Mouse (Mus musculus): ENCODE results near the gene Bcl2l2. TPM values are rescaled to one million over a fixed set of nuclear protein-coding genes. Genes with fewer than 3 reads are reported as not detected.

Gene Bcl2l2
- polyA plus RNA-seq, 1 experiment = 18.1 TPM

DNA sequence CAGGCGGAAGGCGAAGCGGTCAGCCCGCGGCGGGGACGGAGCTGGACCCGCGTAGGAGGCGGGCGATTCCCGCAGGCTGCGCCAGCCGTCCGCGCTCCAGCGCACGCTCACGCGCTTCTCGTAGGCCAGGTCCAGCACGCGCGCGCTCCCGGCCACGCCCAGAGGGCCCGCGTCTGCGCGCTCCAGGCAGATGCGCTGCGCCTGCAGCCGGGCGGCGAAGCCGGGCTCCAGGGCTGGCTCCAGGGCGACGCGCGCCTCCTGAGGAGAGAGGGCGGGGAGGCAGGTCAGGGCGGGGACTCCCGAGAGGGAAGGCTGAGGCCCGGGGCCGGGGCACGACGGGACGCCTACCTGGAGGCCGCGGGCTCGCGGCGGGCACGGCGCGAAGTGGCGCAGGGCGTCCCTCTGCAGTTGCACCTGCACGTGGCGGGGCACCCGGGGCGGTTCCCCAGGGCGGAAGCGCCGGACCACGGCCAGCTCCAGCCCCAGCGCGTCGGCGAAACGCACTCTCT lies 6.6 kb upstream of the Bcl2l2 start:
- WGBS = under 1% methylated on average over 66 of the region's 72 CpGs
- TF ChIP-seq CTCF (IDR thresholded peaks at IDR 0.05; ENCODE audit: control insufficient read depth, insufficient read depth, low read length) (no peak), POLR2A (IDR thresholded peaks at IDR 0.05; ENCODE audit: borderline replicate concordance, control insufficient read depth, low read depth, low read length) (peak; percentile 22; the same call in 1 of the 2 replicates)
- Histone ChIP-seq H3K4me3 (replicated peaks; ENCODE audit: control insufficient read depth, low read depth, low read length) (peak overlapping the region; percentile 70), H3K27ac (ENCODE audit: control insufficient read depth, insufficient read depth, low read depth, low read length, poor library complexity) (peak overlapping the region; percentile 64), H3K4me1 (ENCODE audit: control insufficient read depth, insufficient read depth, low read length) (no peaks in the 10 kb centered on the region; the same call in 1 of the 2 replicates)

DNA sequence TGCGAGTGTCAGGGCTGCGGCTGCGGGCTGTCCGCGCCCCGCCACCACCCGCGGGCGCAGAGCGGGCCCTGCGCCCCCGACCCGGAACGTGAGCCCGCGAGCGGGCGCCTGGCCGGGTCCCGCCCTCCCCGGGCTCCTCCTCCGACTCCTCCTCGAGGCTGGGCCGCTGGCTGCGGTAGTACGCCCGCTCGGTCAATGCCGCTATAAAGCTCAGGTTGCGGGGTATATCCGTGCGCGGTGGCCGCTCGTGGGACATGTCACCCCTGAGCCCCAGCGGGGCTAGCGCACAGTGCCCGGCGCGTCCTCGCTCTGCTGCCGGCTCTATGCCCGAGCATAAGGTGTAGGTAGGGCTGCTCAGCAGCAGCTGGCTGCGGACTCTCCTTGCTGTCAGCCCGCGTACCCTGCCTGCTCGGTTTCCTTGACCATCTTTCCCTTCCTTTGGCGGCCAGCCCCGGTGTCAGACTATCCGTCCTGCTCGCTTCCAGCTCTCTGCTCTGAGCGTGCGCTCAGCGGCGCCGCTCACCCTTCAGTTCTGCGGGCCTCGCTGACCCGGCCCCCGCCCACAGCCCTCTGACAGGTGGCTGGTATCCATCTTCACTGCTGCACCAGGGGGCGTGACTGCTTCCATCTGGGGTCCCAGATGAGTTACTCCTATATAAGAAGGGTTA lies 6.0 kb upstream of the Bcl2l2 start, which contains the start of gene Ppp1r3e:
Gene Ppp1r3e, minus strand, starts transcription at position 503 of the 668 bp plus-strand sequence.
- no peaks in the 10 kb centered on the region; the same call in 1 of the 2 replicates for H3K4me1 ChIP-seq (ENCODE audit: control insufficient read depth, insufficient read depth, low read length)
- TF ChIP-seq POLR2A (IDR thresholded peaks at IDR 0.05; ENCODE audit: borderline replicate concordance, control insufficient read depth, low read depth, low read length) (no peak), CTCF (IDR thresholded peaks at IDR 0.05; ENCODE audit: control insufficient read depth, insufficient read depth, low read length) (no peak)
- 1% methylated on average over 61 of the region's 61 CpGs for WGBS
- peak within 1 kb of the TSS; percentile 64 for H3K27ac ChIP-seq (ENCODE audit: control insufficient read depth, insufficient read depth, low read depth, low read length, poor library complexity)
- H3K4me3 ChIP-seq (replicated peaks; ENCODE audit: control insufficient read depth, low read depth, low read length) = peak within 1 kb of the TSS; percentile 70

GRCm38 (mm10) chr14:54884022-54884712 lies 990 bp downstream of the Bcl2l2 start:
- no peak for TF ChIP-seq POLR2A (IDR thresholded peaks at IDR 0.05; ENCODE audit: borderline replicate concordance, control insufficient read depth, low read depth, low read length)
- TF ChIP-seq CTCF (IDR thresholded peaks at IDR 0.05; ENCODE audit: control insufficient read depth, insufficient read depth, low read length) = no peak
- H3K27ac ChIP-seq (ENCODE audit: control insufficient read depth, insufficient read depth, low read depth, low read length, poor library complexity) = no peak overlapping the region
- no peaks in the 10 kb centered on the region for H3K4me1 ChIP-seq (ENCODE audit: control insufficient read depth, insufficient read depth, low read length)
- 66% methylated on average over 21 of the region's 21 CpGs for WGBS
- peak overlapping the region; percentile 41 for H3K4me3 ChIP-seq (replicated peaks; ENCODE audit: control insufficient read depth, low read depth, low read length)

DNA sequence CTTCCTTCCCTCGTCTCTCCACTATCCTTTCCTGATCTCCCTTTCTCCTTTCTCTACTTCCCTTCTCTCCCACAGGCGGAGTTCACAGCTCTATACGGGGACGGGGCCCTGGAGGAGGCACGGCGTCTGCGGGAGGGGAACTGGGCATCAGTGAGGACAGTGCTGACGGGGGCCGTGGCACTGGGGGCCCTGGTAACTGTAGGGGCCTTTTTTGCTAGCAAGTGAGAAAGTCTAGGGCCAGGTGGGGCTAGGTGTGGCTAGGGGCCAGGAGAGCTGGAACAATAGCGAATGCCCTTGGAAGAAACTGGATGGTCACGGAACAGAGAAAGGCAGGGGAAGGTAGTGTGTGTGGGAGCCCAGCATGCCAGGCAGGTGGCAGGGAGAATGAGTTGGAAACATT lies 2.1 kb downstream of the Bcl2l2 start:
- no peak overlapping the region for H3K27ac ChIP-seq (ENCODE audit: control insufficient read depth, insufficient read depth, low read depth, low read length, poor library complexity)
- 88% methylated on average over 11 of the region's 11 CpGs for WGBS
- H3K4me3 ChIP-seq (replicated peaks; ENCODE audit: control insufficient read depth, low read depth, low read length) = no peak overlapping the region
- no peaks in the 10 kb centered on the region for H3K4me1 ChIP-seq (ENCODE audit: control insufficient read depth, insufficient read depth, low read length)
- TF ChIP-seq POLR2A (IDR thresholded peaks at IDR 0.05; ENCODE audit: borderline replicate concordance, control insufficient read depth, low read depth, low read length) = no peak
- no peak for TF ChIP-seq CTCF (IDR thresholded peaks at IDR 0.05; ENCODE audit: control insufficient read depth, insufficient read depth, low read length)

GRCm38 (mm10) chr14:54892200-54892599 lies 9.0 kb downstream of the Bcl2l2 start, which contains the start of gene Pabpn1:
Pabpn1 (plus strand) TSS chr14:54892500.
- H3K4me1 ChIP-seq (ENCODE audit: control insufficient read depth, insufficient read depth, low read length) = no peaks in the 10 kb centered on the region; the same call in 1 of the 2 replicates
- no peak within 1 kb of the TSS for H3K27ac ChIP-seq (ENCODE audit: control insufficient read depth, insufficient read depth, low read depth, low read length, poor library complexity)
- WGBS = 84% methylated on average over 3 of the region's 3 CpGs
- H3K4me3 ChIP-seq (replicated peaks; ENCODE audit: control insufficient read depth, low read depth, low read length) = peak within 1 kb of the TSS; percentile 86
- no peak for TF ChIP-seq POLR2A (IDR thresholded peaks at IDR 0.05; ENCODE audit: borderline replicate concordance, control insufficient read depth, low read depth, low read length)
- TF ChIP-seq CTCF (IDR thresholded peaks at IDR 0.05; ENCODE audit: control insufficient read depth, insufficient read depth, low read length) = no peak

GRCm38 (mm10) chr14:54893651-54894181 lies 10.5 kb downstream of the Bcl2l2 start:
- WGBS = under 1% methylated on average over 38 of the region's 38 CpGs
- Histone ChIP-seq H3K4me3 (replicated peaks; ENCODE audit: control insufficient read depth, low read depth, low read length) (peak overlapping the region; percentile 86), H3K27ac (ENCODE audit: control insufficient read depth, insufficient read depth, low read depth, low read length, poor library complexity) (peak overlapping the region; percentile 84), H3K4me1 (ENCODE audit: control insufficient read depth, insufficient read depth, low read length) (no peaks in the 10 kb centered on the region; the same call in 1 of the 2 replicates)
- no peak for TF ChIP-seq CTCF (IDR thresholded peaks at IDR 0.05; ENCODE audit: control insufficient read depth, insufficient read depth, low read length)
- no peak; the same call in 1 of the 2 replicates for TF ChIP-seq POLR2A (IDR thresholded peaks at IDR 0.05; ENCODE audit: borderline replicate concordance, control insufficient read depth, low read depth, low read length)

DNA sequence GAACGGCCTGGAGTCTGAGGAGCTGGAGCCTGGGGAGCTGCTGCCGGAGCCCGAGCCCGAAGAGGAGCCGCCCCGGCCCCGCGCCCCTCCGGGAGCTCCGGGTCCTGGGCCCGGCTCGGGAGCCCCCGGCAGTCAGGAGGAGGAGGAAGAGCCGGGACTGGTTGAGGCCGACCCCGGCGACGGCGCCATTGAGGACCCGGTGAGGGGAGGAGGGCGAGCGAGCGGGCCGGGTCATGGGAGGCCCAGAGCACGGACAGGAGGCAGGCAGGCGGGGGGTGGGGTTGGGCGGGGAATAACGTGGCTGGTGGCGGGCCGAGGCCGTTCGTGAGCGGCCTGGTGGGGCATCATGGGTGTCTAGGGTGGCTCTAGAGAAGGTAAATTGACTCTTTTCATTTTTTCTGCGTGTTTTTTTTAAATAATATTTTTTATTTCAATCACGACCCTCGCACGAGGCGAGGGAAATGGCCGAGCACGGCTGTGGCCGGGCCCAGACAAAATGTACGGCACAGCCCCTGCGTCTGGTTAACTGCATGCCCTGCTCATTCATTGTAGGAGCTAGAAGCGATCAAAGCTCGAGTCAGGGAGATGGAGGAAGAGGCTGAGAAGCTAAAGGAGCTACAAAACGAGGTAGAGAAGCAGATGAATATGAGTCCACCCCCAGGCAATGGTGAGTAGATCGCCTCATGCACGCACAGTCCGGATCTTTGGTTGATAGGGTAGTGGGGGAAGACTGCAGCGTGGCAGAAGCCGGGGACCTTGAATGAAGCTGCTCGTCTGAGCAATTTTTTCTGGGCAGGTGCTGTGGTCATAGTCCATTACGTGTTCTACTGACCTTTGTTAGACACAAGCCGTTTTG lies 11.3 kb downstream of the Bcl2l2 start:
- H3K4me3 ChIP-seq (replicated peaks; ENCODE audit: control insufficient read depth, low read depth, low read length) = peak overlapping the region; percentile 65
- 1% methylated on average over 54 of the region's 54 CpGs for WGBS
- no peak for TF ChIP-seq POLR2A (IDR thresholded peaks at IDR 0.05; ENCODE audit: borderline replicate concordance, control insufficient read depth, low read depth, low read length)
- TF ChIP-seq CTCF (IDR thresholded peaks at IDR 0.05; ENCODE audit: control insufficient read depth, insufficient read depth, low read length) = no peak
- H3K4me1 ChIP-seq (ENCODE audit: control insufficient read depth, insufficient read depth, low read length) = no peaks in the 10 kb centered on the region; the same call in 1 of the 2 replicates
- H3K27ac ChIP-seq (ENCODE audit: control insufficient read depth, insufficient read depth, low read depth, low read length, poor library complexity) = peak overlapping the region; percentile 52; the same call in 1 of the 2 replicates
